Mouse (Mus musculus): ENCODE measurements around the gene Zfp651. TPM values are rescaled to one million over a fixed set of nuclear protein-coding genes. Genes with fewer than 3 reads are reported as not detected.

Zfp651 gene
- polyA plus RNA-seq (2017; shearing (Covaris generic)): 0.23 TPM

DNA sequence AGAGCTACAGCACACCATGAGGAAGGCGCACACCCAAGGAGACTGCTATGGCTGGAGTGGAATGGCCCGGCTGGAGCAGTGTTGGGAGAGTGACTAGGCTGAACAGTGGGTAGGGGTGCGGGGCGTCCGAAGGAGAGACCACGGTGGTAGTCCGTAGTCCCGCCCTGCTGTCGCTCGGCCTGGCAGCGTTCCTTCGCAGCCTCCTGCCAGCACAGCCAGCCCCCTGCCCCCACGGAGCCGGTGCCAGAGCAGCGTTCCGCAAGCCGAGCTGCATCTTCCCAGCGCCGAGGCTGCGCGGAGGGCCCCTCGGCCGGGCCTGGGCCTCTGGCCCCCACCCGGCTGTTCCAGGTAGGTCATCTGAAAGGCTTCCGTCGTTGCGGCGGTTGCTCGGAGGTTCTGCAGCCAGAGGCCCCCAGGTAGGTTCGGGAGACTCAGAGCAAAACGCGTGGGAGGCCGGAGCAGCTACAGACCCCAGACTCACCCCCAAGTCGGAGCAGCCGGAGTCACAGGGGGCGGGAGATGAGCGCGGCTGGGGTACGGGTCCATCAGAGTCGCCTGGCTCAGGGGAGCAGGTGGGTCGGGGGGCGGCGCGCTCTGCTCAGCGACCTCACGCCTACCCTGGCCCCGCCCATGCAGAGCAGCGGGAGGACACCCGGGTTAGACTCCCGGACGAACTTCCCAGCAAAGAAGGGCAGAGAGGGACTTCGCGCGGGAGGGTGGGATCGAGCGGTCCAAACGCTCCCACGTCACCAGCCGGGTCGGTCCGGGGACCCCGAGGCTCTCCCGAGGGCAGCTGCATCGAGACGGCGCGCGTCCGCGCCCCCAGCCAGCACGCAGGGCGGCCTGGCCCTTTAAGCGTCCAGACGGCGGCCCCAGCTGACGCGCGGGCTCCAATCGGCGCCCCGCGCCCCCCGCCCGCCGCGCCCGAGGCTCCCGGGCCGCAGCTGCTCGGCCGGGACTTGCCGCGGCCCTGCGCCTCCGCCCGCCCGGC is at the start of gene Zfp651:
Gene Zfp651, plus strand, starts transcription at position 240 of the 991 bp plus-strand sequence.

DNA sequence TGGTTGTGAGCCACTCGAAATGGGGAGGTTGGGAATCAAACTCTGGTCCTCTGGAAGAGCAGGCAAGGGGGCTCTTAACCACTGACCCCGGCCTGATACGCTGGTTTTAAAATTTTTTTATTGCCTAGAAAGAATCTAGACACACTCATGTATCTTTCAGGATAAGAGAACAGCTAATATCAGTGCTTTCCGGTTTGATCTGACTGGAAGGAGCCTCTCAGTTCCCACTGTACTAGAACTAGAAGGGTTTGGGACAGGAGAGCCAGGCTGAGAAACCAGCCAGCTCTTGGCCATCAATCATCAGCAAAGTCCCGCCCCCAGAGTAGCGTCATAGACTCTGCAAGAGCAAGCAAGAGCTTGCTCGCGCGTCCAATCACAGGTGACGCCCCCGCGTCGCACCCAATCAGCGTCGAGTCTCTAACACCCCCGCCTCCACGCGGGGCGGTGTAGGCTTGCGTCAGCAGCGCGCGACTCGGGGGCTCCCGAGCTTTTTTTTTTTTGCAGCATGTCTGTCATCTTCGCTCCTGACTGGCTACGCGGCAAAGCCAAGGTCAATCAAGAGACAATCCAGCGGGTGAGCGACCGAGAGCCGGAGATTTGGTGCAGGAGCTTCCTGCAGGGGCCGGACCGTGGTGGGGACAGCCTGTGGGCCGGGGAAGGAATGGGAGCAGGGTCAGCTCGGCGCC is 49.1 kb upstream of the Zfp651 start, which contains the start of gene Ss18l2:
Gene Ss18l2, plus strand, starts transcription at position 432 of the 686 bp plus-strand sequence.

GRCm38 (mm10) chr9:121718792-121719318 is 40.3 kb upstream of the Zfp651 start, which contains the start of gene Nktr:
TSS of gene Nktr (plus strand) at chr9:121719169.

GRCm38 (mm10) chr9:121777484-121778065 is 18.4 kb downstream of the Zfp651 start, which contains the start of gene Klhl40:
TSS of gene Klhl40 (plus strand) at chr9:121777607.

DNA sequence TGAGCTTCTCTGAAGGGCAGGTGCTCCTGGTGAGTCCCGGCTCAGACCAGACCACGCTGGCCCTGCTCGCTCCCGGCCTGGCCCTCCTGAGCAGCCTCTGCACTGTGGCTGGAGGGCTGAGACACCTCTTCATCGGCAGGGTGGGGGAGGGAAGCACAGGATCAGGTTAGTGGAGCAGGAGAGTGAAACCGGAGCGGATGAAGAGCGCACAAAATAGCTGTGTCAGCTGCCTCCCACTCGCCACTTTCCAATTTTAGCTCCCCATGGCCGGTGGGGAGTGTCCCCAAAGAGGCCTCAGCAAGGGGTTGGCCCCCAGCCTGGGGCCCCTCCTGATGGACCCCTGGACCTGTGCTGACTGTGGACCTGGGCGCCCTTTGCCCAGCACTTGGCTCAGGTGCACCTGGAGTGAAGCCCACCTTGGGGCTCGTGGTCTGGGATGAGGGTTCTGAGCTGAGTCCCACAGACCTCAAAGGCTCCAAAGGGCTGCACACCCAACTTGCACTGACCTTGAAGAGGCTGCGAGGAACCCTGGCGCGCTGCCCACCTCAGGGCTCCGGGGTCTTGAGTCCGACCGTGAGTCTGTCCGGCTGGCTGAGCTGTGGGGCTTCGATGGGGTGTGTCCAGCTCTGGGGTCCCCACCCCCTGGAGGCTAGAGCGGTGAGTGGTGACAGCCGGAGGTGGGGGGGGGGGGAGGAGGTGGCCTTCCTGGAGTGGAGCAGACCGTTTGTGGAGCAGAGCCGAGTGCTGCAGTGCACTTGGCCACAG is 32.8 kb downstream of the Zfp651 start, which contains the start of gene Hhatl:
Gene Hhatl, minus strand, starts transcription at position 751 of the 765 bp plus-strand sequence.

Other genes starting within 250 kb of the Zfp651 start
- gene Lyzl4, start 117.2 kb upstream of the Zfp651 start, polyA plus RNA-seq (2017; shearing (Covaris generic)): not detected
- gene Vipr1, start 116.6 kb upstream of the Zfp651 start, polyA plus RNA-seq (2017; shearing (Covaris generic)): 2.0 TPM
- 29.2 TPM for gene Sec22c, start 53.8 kb upstream of the Zfp651 start, polyA plus RNA-seq (2017; shearing (Covaris generic))
- gene Ss18l2, start 49.0 kb upstream of the Zfp651 start, polyA plus RNA-seq (2017; shearing (Covaris generic)): 35.7 TPM
- gene Nktr, start 40.2 kb upstream of the Zfp651 start, polyA plus RNA-seq (2017; shearing (Covaris generic)): 119 TPM
- not detected for gene Klhl40, start 18.3 kb downstream of the Zfp651 start, polyA plus RNA-seq (2017; shearing (Covaris generic))
- not detected for gene Hhatl, start 33.2 kb downstream of the Zfp651 start, polyA plus RNA-seq (2017; shearing (Covaris generic))
- gene Ccdc13, start 80.1 kb downstream of the Zfp651 start, polyA plus RNA-seq (2017; shearing (Covaris generic)): not detected
- gene Higd1a, start 99.0 kb downstream of the Zfp651 start, polyA plus RNA-seq (2017; shearing (Covaris generic)): 112 TPM
- not detected for gene Ackr2, start 139.0 kb downstream of the Zfp651 start, polyA plus RNA-seq (2017; shearing (Covaris generic))
- gene Cyp8b1, start 157.0 kb downstream of the Zfp651 start, polyA plus RNA-seq (2017; shearing (Covaris generic)): not detected
- gene Fam198a, start 191.7 kb downstream of the Zfp651 start, polyA plus RNA-seq (2017; shearing (Covaris generic)): 0.33 TPM
- not detected for gene Pomgnt2, start 237.8 kb downstream of the Zfp651 start, polyA plus RNA-seq (2017; shearing (Covaris generic))

Measured in activated CD4-positive, CD25-positive, alpha-beta regulatory T cell, adult 9 weeks (primary cell).